Mouse (Mus musculus) hindbrain, embryonic 11.5 days (tissue): ENCODE measurements around the gene Dusp16. TPM values are rescaled to one million over a fixed set of nuclear protein-coding genes. Genes with fewer than 3 reads are reported as not detected.

Source experiments
- ATAC-seq: fragments of 200-750 bp; cut with Nextera tagmentation; 2 replicates; pipeline ENCODE4 v1.8.0; 2017; ENCODE audit warnings: mild to moderate bottlenecking, moderate TSS enrichment, moderate library complexity; ENCODE audit not compliant: low FRiP score
- DNase-seq: peaks from one replicate; pipeline ENCODE4 v3.0.0-alpha.2; 2015; ENCODE audit warnings: low spot score
- H3K27ac ChIP-seq: fragments of 300-500 bp; sonication (generic); 2 replicates; pipeline ENCODE4 v1.5.1; 2014; ENCODE audit warnings: mild to moderate bottlenecking, low read depth, low read length
- H3K27me3 ChIP-seq: fragments of 300-500 bp; sonication (generic); 2 replicates; pipeline ENCODE4 v1.6.1; 2014; ENCODE audit warnings: mild to moderate bottlenecking, low read length, moderate library complexity, mixed read lengths; ENCODE audit not compliant: control insufficient read depth, insufficient read depth
- H3K36me3 ChIP-seq: fragments of 300-500 bp; sonication (generic); 2 replicates; pipeline ENCODE4 v1.6.1; 2014; ENCODE audit warnings: mild to moderate bottlenecking, low read length, moderate library complexity, mixed read lengths; ENCODE audit not compliant: control insufficient read depth, insufficient read depth
- H3K4me1 ChIP-seq: fragments of 300-500 bp; sonication (generic); replicated peaks from 2 replicates; pipeline ENCODE4 v1.6.1; 2014; ENCODE audit warnings: low read length, mixed read lengths; ENCODE audit not compliant: control insufficient read depth, insufficient read depth
- H3K4me2 ChIP-seq: fragments of 300-500 bp; sonication (generic); replicated peaks from 2 replicates; pipeline ENCODE4 v1.6.1; 2014; ENCODE audit warnings: mild to moderate bottlenecking, low read depth, low read length
- H3K4me3 ChIP-seq: fragments of 300-500 bp; sonication (generic); 2 replicates; pipeline ENCODE4 v1.5.1; 2014; ENCODE audit warnings: low read depth, low read length
- H3K9ac ChIP-seq: fragments of 300-500 bp; sonication (generic); 2 replicates; pipeline ENCODE4 v1.6.1; 2014; ENCODE audit warnings: low read depth, low read length
- H3K9me3 ChIP-seq: fragments of 300-500 bp; sonication (generic); 2 replicates; pipeline ENCODE4 v1.6.1; 2016; ENCODE audit warnings: low read length; ENCODE audit not compliant: control insufficient read depth
- WGBS: fragments of 180-500 bp; shearing (Covaris S2); extraction: QIAGEN DNeasy Blood & Tissue Kit; methylation state at CpG from one replicate; pipeline ENCODE4 v1.1.7; 2014; 5-methylcytosine and 5-hydroxymethylcytosine counted together
- polyA plus RNA-seq: library from polyadenylated mRNA; unstranded; fragments of >200 nt; fragmentation: Nextera tagmentation; extraction: Ambion mirVana; gene quantifications from 2 replicates; pipeline ENCODE4 v1.2.1, GENCODE M21; 2014

Gene Dusp16
- polyA plus RNA-seq, 1 experiment from 2014 or later, result 13.0 TPM

DNA sequence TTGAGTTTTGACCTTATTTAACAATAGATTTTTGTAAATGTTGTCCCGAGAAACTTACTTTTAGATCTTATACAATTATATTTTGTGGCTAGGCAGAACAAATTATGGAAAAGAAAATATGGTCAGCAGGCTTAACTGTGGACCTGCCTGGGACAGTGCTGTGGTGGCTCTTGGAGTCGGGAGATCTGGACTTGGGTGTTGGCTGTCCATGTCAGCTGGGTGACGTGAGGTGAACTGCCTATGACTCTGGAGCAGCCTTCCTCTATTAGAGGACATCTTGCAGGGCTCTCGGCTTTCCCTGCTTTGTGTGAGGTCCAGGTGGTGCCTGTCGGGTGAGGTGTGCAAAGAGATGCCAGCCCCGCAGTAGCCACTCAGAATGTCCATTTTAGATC lies 91.2 kb downstream of the Dusp16 start:
- no peaks in the 10 kb centered on the region for H3K9me3 ChIP-seq
- ATAC-seq (no peak), DNase-seq (no peak)
- H3K27ac ChIP-seq, result no peak overlapping the region
- H3K36me3 ChIP-seq, result no peaks in the 10 kb centered on the region
- no peaks in the 10 kb centered on the region for H3K27me3 ChIP-seq
- no peaks in the 10 kb centered on the region for H3K4me1 ChIP-seq
- H3K4me3 ChIP-seq, result no peak overlapping the region
- H3K4me2 ChIP-seq, result no peak overlapping the region
- WGBS, result 90% methylated on average over 6 of the region's 6 CpGs
- H3K9ac ChIP-seq, result no peak overlapping the region

DNA sequence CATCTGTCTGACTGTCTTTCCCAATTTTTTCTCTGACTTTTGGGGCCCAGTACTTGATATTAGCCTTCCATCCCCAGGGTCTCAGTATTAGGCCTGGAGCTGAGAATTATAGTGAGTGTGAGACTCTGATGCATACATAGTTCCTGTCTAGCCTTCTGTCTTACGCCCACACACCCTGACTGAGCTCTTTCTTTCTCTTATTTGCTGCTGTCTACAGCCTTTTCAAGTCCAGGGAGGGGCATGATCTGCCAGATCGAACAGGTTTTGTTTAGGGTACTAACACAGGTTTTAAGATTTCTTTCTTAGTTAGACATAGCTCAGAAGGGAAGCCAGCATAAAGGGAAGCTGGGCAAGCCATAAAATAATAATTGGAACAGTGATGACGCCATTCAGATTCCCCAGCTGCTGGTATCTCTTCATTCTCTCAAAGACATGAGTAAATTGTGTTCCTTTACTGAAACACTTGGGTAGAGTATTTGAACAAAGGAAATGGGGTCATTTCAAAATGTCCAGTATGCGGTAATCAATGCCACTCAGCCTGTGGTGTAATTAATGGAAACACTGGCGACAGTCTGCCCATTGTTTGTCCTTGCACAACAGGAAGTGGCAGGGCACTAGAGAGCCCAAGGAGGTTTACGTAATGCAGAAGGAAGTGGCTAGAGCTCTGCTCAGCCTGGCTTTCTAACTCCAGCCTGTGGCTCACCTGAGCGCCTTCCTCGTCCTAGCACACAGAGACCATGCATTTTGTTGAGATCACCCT lies 91.8 kb downstream of the Dusp16 start:
- DNase-seq, result no peak
- 70% methylated on average over 8 of the region's 8 CpGs for WGBS

DNA sequence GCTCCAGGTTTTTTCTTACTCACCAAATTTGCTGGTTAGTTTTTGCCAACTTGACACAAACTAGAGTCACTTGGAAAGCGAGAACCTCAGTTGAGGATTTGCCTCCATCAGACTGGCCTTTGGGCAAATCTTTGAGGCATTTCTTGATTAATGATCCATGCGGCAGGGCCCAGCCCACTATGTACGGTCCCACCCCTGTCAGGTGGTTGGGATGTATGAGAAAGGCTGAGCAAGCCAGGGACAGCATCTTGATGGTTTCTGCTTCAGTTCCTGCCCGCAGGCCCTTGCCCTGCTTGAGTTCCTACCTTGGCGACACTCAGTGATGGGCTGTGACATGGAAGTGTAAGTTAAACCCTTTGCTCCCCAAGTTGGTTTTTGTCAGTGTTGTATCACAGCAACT lies 94.2 kb downstream of the Dusp16 start:
- Histone ChIP-seq H3K4me1 (no peaks in the 10 kb centered on the region), H3K4me3 (no peak overlapping the region), H3K9ac (no peak overlapping the region), H3K4me2 (no peak overlapping the region), H3K9me3 (no peaks in the 10 kb centered on the region), H3K27ac (no peak overlapping the region), H3K27me3 (no peaks in the 10 kb centered on the region), H3K36me3 (no peaks in the 10 kb centered on the region)
- ATAC-seq (no peak), DNase-seq (no peak)
- WGBS, result 93% methylated on average over 5 of the region's 5 CpGs

More for the DNA sequence above, 91.8 kb downstream of the Dusp16 start:
- no peak overlapping the region for H3K4me2 ChIP-seq
- no peaks in the 10 kb centered on the region for H3K27me3 ChIP-seq
- H3K36me3 ChIP-seq, result no peaks in the 10 kb centered on the region
- ATAC-seq, result no peak
- H3K9ac ChIP-seq, result no peak overlapping the region
- no peaks in the 10 kb centered on the region for H3K9me3 ChIP-seq
- H3K4me3 ChIP-seq, result no peak overlapping the region
- no peaks in the 10 kb centered on the region for H3K4me1 ChIP-seq
- no peak overlapping the region for H3K27ac ChIP-seq

DNA sequence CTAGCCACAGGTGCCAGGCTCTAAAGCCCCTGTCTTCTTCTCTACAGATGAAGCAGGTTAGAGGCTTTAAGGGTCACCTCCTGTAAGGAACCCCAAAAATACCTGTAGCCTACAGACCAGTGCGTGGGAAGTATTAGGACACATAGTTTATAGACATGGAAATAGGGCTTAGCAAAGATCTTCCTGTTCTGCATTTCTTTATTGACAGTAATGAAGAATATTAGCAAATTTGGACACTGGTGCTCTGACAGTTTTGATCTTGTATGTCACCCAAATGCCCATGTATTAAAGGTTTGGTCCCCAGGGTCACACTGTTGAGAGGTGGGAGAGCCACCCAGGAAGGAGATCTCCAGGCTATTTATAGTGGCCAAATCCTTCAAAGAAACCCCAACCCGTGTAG lies 95.9 kb downstream of the Dusp16 start:
- Histone ChIP-seq H3K4me3 (no peak overlapping the region), H3K4me1 (no peaks in the 10 kb centered on the region), H3K36me3 (no peaks in the 10 kb centered on the region), H3K27ac (no peak overlapping the region), H3K9ac (no peak overlapping the region), H3K4me2 (no peak overlapping the region), H3K27me3 (no peaks in the 10 kb centered on the region), H3K9me3 (no peaks in the 10 kb centered on the region)
- ATAC-seq, result no peak
- DNase-seq, result no peak
- 91% methylated on average over 2 of the region's 2 CpGs for WGBS

DNA sequence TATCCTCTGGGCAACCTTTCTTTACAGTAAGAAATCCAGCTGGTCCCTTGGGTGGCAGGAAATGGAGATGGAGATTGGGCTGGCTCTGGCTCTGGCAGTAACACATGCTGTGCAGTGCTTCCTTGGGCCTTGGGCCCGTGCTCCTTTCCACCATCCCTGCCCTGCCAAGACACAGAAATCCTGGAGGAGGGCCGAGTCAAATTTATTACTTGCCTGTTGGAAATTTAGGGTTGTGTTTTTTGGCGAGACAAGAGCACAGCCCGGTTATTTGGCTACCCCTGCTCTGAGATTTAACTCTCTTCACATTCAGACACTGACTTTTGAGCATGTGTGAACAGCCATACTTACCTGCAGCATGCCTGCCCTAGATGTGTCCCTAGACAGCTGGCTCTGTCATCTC lies 96.3 kb downstream of the Dusp16 start:
- H3K9me3 ChIP-seq, result no peaks in the 10 kb centered on the region
- H3K4me1 ChIP-seq, result no peaks in the 10 kb centered on the region
- WGBS, result 83% methylated on average over 4 of the region's 4 CpGs
- no peaks in the 10 kb centered on the region for H3K27me3 ChIP-seq
- H3K27ac ChIP-seq, result no peak overlapping the region
- H3K36me3 ChIP-seq, result no peaks in the 10 kb centered on the region
- ATAC-seq (no peak), DNase-seq (no peak)
- H3K4me3 ChIP-seq, result no peak overlapping the region
- no peak overlapping the region for H3K4me2 ChIP-seq
- H3K9ac ChIP-seq, result no peak overlapping the region

DNA sequence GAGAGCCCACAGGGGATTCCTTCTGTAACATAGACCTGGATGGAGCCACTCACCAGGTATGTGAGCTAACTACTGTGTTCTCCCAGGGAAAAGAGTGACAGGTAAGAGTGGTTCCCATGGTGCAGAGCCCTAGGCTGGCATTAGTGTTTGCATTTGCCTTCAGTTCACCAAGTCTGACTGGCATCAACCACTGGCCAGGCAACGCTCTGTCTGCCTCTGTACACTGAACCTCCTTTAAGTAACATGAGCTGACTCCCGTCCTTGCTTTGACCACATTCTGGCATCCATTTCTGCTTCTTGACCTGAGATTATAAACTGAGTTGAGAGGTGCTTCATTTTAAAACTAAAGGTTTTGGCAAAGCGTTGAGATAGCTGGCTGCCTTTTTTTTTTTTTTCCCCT lies 96.8 kb downstream of the Dusp16 start:
- Histone ChIP-seq H3K27ac (no peak overlapping the region), H3K4me1 (no peaks in the 10 kb centered on the region), H3K27me3 (no peaks in the 10 kb centered on the region), H3K9me3 (no peaks in the 10 kb centered on the region), H3K9ac (no peak overlapping the region), H3K36me3 (no peaks in the 10 kb centered on the region), H3K4me3 (no peak overlapping the region), H3K4me2 (no peak overlapping the region)
- ATAC-seq (no peak), DNase-seq (no peak)
- 82% methylated on average over 3 of the region's 3 CpGs for WGBS

DNA sequence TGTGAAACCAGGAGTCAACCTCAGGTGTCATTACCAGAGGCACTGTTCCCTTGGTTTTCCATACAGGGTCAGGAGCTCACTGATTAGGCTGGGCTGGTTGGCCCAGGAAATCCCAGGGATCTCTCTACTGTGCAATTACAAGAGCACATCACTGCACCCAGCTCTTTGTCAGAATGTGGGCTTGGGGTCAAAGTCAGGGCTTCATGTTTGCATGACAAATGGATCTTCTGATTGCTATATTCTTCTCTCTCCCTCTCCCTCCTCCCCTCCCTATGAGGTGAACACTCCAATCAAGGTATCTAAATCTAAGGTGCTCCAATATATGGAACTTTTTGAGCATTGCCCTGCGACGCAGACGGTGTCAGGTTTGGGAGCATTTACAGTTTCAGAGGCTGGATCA lies 97.4 kb downstream of the Dusp16 start:
- no peak overlapping the region for H3K27ac ChIP-seq
- H3K36me3 ChIP-seq, result no peaks in the 10 kb centered on the region
- no peak overlapping the region for H3K9ac ChIP-seq
- no peak overlapping the region for H3K4me3 ChIP-seq
- 95% methylated on average over 3 of the region's 3 CpGs for WGBS
- H3K27me3 ChIP-seq, result no peaks in the 10 kb centered on the region
- no peak for ATAC-seq
- H3K4me2 ChIP-seq, result no peak overlapping the region
- H3K4me1 ChIP-seq, result no peaks in the 10 kb centered on the region
- no peak for DNase-seq
- no peaks in the 10 kb centered on the region for H3K9me3 ChIP-seq

DNA sequence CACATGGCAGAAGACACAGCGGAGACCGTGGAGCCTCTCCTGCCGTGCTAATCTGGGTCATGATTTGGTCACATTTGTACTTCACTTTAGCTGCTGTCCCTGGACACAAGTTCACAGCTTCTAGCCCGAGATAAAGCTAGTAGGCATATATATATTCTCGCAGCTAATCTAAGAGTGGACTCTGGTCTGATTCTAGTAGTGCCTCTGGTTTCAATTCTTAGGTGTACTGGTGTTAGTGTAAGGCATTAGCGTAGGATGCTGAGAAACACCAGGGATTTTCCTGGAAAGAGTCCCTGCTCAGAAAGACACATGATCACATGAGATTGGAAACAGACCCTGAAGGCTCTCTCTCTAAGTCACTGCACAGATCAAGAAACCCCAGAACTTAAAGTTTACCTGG lies 97.9 kb downstream of the Dusp16 start:
- Histone ChIP-seq H3K4me2 (no peak overlapping the region), H3K27me3 (no peaks in the 10 kb centered on the region), H3K4me1 (no peaks in the 10 kb centered on the region), H3K27ac (no peak overlapping the region), H3K4me3 (no peak overlapping the region), H3K36me3 (no peaks in the 10 kb centered on the region), H3K9me3 (no peaks in the 10 kb centered on the region), H3K9ac (no peak overlapping the region)
- ATAC-seq (no peak), DNase-seq (no peak)
- WGBS, result 92% methylated on average over 6 of the region's 6 CpGs

DNA sequence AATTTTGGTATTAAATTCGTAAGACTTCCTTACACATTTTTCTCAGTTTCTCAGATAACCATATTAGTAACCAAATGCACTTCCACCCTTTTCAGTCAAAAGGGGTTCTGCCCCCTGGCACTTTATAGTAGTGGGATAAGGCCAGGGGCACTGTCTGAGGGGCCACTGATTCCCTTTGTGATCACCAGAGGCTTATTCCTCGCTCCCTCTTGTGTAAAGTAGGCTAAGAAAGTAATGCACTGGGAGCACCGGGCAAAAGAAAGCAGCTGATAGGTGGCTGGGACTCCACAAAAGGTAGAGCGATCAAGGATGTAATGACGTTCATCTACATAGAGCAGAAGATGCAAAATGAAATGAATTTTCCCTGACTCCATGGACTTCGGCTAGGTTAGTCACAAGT lies 106.9 kb downstream of the Dusp16 start:
- Histone ChIP-seq H3K4me3 (no peak overlapping the region), H3K9me3 (no peaks in the 10 kb centered on the region), H3K4me1 (no peaks in the 10 kb centered on the region), H3K27me3 (no peaks in the 10 kb centered on the region), H3K36me3 (no peaks in the 10 kb centered on the region), H3K27ac (no peak overlapping the region), H3K4me2 (no peak overlapping the region), H3K9ac (no peak overlapping the region)
- DNase-seq (no peak), ATAC-seq (no peak)
- WGBS, result 84% methylated on average over 6 of the region's 6 CpGs
